Mouse (Mus musculus) lung, postnatal 10 days (tissue): ENCODE results near the gene Ankrd22.

Experiments
- DNase-seq: peaks from one replicate; pipeline ENCODE4 v3.0.0; 2021

The Ankrd22 gene

DNA sequence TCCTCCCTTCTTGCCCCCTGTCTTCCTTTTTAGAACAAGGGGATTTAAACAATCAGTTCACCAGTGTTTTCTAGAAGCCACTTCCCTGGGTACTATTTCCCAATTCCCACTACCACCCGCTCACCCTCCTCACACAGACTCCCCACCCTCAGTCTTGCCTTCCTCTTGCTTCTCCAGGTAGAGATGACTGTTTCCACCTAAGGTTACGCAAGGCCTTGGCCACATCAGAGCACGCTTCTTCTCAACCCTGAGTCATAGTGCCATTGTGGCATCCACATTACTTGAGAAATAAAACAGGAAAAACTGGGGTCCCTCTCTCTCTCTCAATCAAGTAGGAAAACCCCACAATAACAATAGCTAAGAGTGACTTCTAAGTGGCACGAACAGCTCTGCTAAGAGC, 13.3 kb upstream of the Ankrd22 start:
- no peak for DNase-seq

DNA sequence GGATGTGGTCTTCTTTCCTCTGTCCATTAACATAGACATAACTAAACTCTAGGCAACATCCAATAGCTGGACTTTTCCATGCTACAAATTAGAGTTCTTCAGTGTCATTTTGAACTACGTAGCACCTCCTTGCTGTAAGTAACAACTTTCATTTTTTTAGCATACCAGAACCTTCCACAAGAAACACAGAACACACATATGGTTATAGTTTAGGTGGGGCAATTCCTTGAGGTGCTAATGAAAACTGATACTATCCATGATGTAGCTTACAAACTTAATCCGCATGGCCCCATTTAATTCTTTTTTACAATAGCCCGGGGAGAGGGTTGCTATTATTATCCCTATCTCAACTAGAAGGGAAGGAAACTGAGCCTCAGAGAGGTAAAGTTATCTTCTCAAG, 8.2 kb upstream of the Ankrd22 start:
- no peak for DNase-seq

GRCm38 (mm10) chr19:34171167-34171566, 5.3 kb upstream of the Ankrd22 start:
- DNase-seq, result no peak

DNA sequence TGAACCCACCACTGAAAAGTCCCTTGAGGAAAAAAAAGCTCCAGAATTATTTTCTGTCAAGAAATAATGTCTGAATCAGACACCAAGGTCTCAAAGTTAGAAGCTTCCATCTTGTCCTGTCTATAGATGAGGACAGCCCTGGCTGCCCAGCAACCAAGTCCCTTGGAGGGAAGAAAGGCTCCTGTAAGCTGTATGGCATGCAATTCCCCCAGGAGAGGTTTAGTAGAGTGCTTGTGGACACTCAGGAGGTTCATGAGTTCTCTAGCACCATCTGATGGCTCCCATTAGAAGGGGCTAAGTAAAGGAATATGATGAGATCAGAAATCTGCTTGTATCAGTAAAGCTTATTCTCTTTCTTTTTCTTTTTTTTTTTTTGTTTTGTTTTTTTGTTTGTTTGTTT, 3.3 kb upstream of the Ankrd22 start:
- DNase-seq, result no peak

- DNase-seq, result no peak
Measured at GRCm38 (mm10) chr19:34167896-34168661, 2.2 kb upstream of the Ankrd22 start.

- no peak for DNase-seq
Measured at GRCm38 (mm10) chr19:34166386-34166785, 533 bp upstream of the Ankrd22 start.

DNA sequence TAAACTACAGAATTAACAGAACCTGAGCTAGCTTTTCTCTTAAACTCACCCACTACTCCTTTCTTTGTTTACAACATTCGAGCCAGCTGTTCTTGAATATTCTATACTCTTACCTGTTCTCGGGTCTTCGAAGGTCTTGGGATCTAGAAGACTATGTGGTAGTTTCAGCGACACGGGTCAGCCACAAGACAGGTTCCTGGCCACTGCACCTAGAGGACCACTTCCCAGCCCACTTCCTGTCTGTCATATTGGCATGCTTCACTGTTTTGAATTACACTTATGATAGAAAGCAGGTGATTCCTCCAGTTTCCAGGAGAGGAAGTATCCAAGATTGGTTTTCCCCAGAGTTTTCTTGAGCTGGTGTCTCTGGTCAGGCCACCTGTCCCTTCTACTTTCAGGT, 3.2 kb downstream of the Ankrd22 start:
- DNase-seq, result no peak

GRCm38 (mm10) chr19:34153263-34154144, 12.3 kb downstream of the Ankrd22 start:
- no peak for DNase-seq

- DNase-seq, result peak; percentile 23
Measured at GRCm38 (mm10) chr19:34151909-34152308, 13.9 kb downstream of the Ankrd22 start.

GRCm38 (mm10) chr19:34148421-34148820, 17.4 kb downstream of the Ankrd22 start:
- no peak for DNase-seq

- DNase-seq, result no peak
Measured at GRCm38 (mm10) chr19:34139431-34140046, 26.3 kb downstream of the Ankrd22 start.

GRCm38 (mm10) chr19:34138720-34139430, 27.0 kb downstream of the Ankrd22 start:
- DNase-seq, result no peak

DNA sequence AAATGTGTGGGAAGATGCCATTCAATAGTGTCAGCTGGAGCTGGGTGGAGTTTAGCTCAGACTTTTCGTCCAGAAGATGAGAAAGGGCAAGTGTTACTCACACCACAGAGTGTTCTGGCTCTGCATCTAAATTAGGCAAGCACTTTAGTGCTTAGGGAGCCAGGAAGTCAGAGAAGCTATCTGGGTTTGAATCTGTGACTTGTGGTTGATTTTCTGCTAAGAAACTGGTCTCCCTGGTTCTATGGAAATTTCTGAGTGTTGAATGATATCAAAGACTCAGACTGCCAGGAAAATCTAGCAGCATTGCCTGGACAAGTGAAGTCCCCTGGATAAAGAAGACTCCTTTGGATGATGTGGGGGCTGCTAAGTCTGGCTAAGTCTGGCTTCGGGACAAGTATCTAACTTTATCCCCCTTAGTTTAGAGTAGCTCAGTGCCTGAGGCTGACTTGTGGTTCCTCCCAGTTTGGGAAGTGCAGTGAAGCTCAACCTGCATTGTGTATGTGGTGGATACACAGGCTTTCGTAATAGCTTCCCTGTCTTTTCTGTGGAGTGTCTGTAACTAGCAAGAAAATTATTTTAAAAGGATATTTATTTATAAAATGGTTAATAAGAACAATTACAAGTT, 45.6 kb downstream of the Ankrd22 start:
- DNase-seq, result no peak

- no peak for DNase-seq
Measured at GRCm38 (mm10) chr19:34119653-34120052, 46.2 kb downstream of the Ankrd22 start.

DNA sequence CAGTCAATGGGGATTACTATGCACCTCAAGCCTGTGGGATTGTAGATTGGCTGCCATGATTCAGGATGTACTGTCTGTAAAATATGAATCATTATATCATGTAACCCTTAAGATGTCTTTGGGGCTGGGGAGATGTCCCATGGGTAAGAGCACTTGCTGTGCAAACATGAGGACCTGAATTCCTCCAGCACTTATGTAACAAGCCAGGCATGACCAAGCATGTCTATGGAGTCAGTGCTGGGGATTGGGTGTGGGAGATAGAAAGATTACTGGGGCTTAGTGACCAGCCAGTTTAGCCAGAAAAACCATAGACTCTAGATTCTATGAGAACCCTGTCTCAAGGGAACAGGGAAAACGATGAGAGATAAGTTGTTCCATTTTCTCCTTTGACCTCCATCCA, 46.8 kb downstream of the Ankrd22 start:
- no peak for DNase-seq

GRCm38 (mm10) chr19:34104841-34105240, 61.0 kb downstream of the Ankrd22 start:
- no peak for DNase-seq

DNA sequence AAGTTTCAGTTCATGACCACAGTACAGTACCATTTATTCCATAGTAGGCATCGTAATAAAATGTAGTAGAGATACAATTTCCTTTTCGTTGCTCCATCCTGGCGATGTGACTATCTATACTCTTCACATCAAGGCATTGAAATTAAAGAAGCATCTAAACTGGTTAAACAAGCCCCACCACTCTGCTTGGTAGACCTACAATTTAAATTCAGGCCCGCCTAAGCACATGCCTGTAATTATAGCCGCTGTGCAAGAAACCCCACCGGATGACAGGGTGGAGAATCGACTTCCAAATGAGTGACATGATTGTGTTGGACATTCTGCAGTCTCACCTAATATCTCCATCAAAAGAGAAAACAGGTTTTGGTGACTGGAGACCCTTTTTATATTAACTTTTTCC, 64.0 kb downstream of the Ankrd22 start:
- no peak for DNase-seq

DNA sequence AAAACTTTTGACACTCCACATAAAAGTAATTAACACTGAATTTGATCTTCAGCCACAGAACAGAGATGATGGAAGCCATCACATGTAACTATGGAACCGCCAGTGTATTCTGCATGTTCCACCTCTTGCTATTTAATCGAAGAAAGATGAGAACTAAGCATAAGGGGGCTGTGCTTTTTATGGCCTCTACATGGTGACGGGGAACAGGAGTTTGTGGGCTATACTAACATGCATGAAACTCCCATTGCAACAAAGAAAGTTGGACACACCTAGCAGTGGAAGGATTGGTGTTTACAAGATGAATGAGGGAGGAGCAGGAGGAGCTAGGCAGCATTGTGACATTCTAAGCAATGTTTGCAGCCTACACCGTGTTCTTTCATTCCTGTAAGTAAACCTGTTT, 65.2 kb downstream of the Ankrd22 start, which contains the start of gene Lipm:
Lipm (plus strand) TSS at position 301 of the 400 bp plus-strand sequence.
- DNase-seq, result no peak

GRCm38 (mm10) chr19:34096228-34096627, 69.6 kb downstream of the Ankrd22 start:
- no peak for DNase-seq

GRCm38 (mm10) chr19:34095381-34095780, 70.5 kb downstream of the Ankrd22 start:
- DNase-seq, result no peak

DNA sequence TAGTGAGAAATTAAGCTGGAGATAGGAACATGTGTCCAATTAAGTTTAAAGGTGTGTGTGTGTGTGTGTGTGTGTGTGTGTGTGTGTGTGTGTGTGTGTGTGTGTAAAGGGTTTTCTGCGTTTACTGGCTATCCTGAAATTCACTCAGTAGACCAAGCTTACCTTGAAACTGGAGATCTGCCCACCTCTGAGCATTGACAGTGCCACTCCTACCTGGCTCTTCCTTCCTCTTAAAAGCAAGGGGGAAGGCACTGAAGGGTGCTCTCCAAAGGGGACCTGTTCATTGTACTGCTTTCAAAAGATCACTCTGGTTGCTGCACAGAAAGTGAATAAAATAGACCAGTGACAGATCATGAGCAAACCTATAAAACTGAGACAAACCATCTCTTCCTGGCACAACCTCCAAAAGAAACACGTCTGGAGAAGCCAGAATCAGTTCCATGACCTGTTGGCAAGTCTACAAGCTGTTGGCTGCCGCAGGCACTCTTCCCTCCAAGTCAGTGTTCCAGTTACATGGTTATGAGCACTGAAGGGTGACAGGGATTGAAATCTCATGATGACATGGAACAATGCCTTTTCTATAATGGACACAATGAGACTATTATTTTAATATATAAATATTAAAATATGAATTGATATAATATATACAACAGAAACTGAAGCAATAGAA, 76.7 kb downstream of the Ankrd22 start:
- DNase-seq, result no peak

DNA sequence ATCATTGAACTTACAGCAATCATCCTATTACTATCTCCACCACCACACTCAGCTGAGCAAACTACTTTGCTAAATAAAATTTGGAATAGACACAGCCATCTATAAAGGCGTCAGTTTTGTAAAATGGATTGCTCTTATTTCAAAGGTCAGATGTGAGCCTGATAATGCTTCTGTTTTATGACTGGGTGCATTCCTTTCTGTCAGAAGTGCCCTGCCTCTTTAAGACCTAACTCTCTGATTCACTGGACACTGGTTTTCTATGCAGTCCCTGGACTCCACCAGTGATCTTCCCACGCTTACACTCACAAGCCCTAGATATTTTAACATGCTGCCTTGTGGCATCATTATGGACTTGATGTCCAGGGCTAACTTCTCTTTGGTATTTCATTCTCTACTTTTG, 87.7 kb downstream of the Ankrd22 start:
- no peak for DNase-seq
